Mouse (Mus musculus): Measurements from ENCODE around the gene Golt1b. TPM values are rescaled to one million over a fixed set of nuclear protein-coding genes. Genes with fewer than 3 reads are reported as not detected.

Gene Golt1b
- polyA plus RNA-seq, 1 experiment from 2014 or later = 122 TPM

GRCm38 (mm10) chr6:142394669-142395068 is 7.6 kb downstream of the Golt1b start:
- H3K9me3 ChIP-seq (ENCODE audit: control insufficient read depth, low read length) = no peaks in the 10 kb centered on the region
- no peak for DNase-seq (ENCODE audit: low spot score)
- H3K9ac ChIP-seq (ENCODE audit: low read depth, low read length) = no peak overlapping the region
- WGBS = 91% methylated on average over 5 of the region's 5 CpGs
- H3K27me3 ChIP-seq (ENCODE audit: control insufficient read depth, insufficient read depth, low read length) = no peaks in the 10 kb centered on the region
- no peak overlapping the region for H3K4me2 ChIP-seq (replicated peaks; ENCODE audit: low read depth, low read length)
- no peak for ATAC-seq (ENCODE audit: low FRiP score)
- no peak overlapping the region for H3K27ac ChIP-seq (ENCODE audit: low read depth, low read length)
- H3K36me3 ChIP-seq (ENCODE audit: control insufficient read depth, insufficient read depth, low read length) = 0 out of 2 replicates have a peak, but pooled peaks cover 2% of the 10 kb centered on the region
- H3K4me3 ChIP-seq (ENCODE audit: low read depth, low read length) = no peak overlapping the region
- H3K4me1 ChIP-seq (replicated peaks; ENCODE audit: control insufficient read depth, insufficient read depth, low read length) = no peaks in the 10 kb centered on the region

- 0 out of 2 replicates have a peak, but pooled peaks cover 2% of the 10 kb centered on the region for H3K36me3 ChIP-seq (ENCODE audit: control insufficient read depth, insufficient read depth, low read length)
- no peak overlapping the region for H3K27ac ChIP-seq (ENCODE audit: low read depth, low read length)
- no peak for DNase-seq (ENCODE audit: low spot score)
- no peak overlapping the region for H3K4me3 ChIP-seq (ENCODE audit: low read depth, low read length)
- no peak overlapping the region for H3K4me2 ChIP-seq (replicated peaks; ENCODE audit: low read depth, low read length)
- WGBS = 90% methylated on average over 6 of the region's 6 CpGs
- no peaks in the 10 kb centered on the region for H3K9me3 ChIP-seq (ENCODE audit: control insufficient read depth, low read length)
- H3K4me1 ChIP-seq (replicated peaks; ENCODE audit: control insufficient read depth, insufficient read depth, low read length) = no peaks in the 10 kb centered on the region
- no peaks in the 10 kb centered on the region for H3K27me3 ChIP-seq (ENCODE audit: control insufficient read depth, insufficient read depth, low read length)
- ATAC-seq (ENCODE audit: low FRiP score) = no peak
- H3K9ac ChIP-seq (ENCODE audit: low read depth, low read length) = no peak overlapping the region
These were observed 8.7 kb downstream of the Golt1b start for GRCm38 (mm10) chr6:142395756-142396155.

DNA sequence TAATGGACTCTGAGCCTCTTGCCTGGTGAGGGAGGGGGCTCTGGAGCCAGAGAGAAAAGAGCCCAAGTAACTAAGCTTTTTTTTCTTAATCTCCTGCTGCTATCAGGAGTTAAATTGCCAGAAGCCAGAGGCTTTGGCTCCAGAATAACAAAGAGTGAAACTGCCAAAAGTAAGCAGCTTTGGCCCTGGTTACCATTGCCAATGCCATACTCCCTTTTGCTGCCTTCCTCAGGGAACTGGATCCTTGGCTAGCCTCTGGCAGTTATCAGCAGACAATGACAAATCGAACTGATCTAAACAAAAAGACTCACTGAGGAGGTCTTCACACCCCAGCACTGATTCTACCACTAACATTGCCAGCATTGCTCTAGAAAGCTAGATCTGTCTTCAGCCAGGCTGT is 24.1 kb downstream of the Golt1b start:
- WGBS = 14% methylated on average over 1 of the region's 1 CpGs
- Histone ChIP-seq H3K4me3 (ENCODE audit: low read depth, low read length) (no peak overlapping the region), H3K36me3 (ENCODE audit: control insufficient read depth, insufficient read depth, low read length) (no peaks in the 10 kb centered on the region), H3K4me1 (replicated peaks; ENCODE audit: control insufficient read depth, insufficient read depth, low read length) (no peaks in the 10 kb centered on the region), H3K4me2 (replicated peaks; ENCODE audit: low read depth, low read length) (no peak overlapping the region), H3K9me3 (ENCODE audit: control insufficient read depth, low read length) (no peaks in the 10 kb centered on the region), H3K9ac (ENCODE audit: low read depth, low read length) (no peak overlapping the region), H3K27me3 (ENCODE audit: control insufficient read depth, insufficient read depth, low read length) (peaks cover 16% of the 10 kb centered on the region), H3K27ac (ENCODE audit: low read depth, low read length) (no peak overlapping the region)
- ATAC-seq (ENCODE audit: low FRiP score) = no peak
- DNase-seq (ENCODE audit: low spot score) = no peak

GRCm38 (mm10) chr6:142412906-142413491 is 26.0 kb downstream of the Golt1b start, which contains the start of gene Spx:
Gene Spx (plus strand): TSS chr6:142413441.
- H3K4me3 ChIP-seq (ENCODE audit: low read depth, low read length) = no peak within 1 kb of the TSS
- H3K9me3 ChIP-seq (ENCODE audit: control insufficient read depth, low read length) = no peaks in the 10 kb centered on the region
- H3K36me3 ChIP-seq (ENCODE audit: control insufficient read depth, insufficient read depth, low read length) = no peaks in the 10 kb centered on the region
- no peaks in the 10 kb centered on the region for H3K4me1 ChIP-seq (replicated peaks; ENCODE audit: control insufficient read depth, insufficient read depth, low read length)
- DNase-seq (ENCODE audit: low spot score) (peak; percentile 11), ATAC-seq (ENCODE audit: low FRiP score) (no peak)
- 54% methylated on average over 11 of the region's 11 CpGs for WGBS
- no peak within 1 kb of the TSS for H3K9ac ChIP-seq (ENCODE audit: low read depth, low read length)
- H3K27ac ChIP-seq (ENCODE audit: low read depth, low read length) = no peak within 1 kb of the TSS
- peaks cover 16% of the 10 kb centered on the region for H3K27me3 ChIP-seq (ENCODE audit: control insufficient read depth, insufficient read depth, low read length)
- H3K4me2 ChIP-seq (replicated peaks; ENCODE audit: low read depth, low read length) = 0 out of 2 replicates have a peak within 1 kb of the TSS, but pooled peaks have one; percentile 7

DNA sequence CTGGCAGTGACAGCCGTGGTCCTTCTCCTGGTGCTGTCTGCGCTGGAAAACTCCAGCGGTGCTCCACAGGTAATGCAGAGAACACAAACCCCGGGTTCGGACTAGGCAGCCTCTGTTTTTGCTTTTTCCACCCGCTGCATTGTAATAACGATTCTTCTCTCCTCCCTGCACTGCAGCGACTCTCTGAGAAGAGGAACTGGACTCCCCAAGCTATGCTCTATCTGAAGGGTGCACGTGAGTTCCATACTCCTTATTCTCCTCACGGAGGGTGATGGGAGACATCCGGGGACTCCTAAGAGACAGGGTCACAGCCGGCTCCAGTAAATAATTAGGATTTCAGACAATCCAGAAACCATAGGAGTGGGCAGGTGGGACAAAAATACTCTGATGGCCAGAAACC is 26.8 kb downstream of the Golt1b start:
- H3K27me3 ChIP-seq (ENCODE audit: control insufficient read depth, insufficient read depth, low read length) = peaks cover 16% of the 10 kb centered on the region
- H3K4me2 ChIP-seq (replicated peaks; ENCODE audit: low read depth, low read length) = 0 out of 2 replicates have a peak overlapping the region, but pooled peaks have one; percentile 7
- H3K4me1 ChIP-seq (replicated peaks; ENCODE audit: control insufficient read depth, insufficient read depth, low read length) = no peaks in the 10 kb centered on the region
- no peak overlapping the region for H3K9ac ChIP-seq (ENCODE audit: low read depth, low read length)
- 9% methylated on average over 12 of the region's 12 CpGs for WGBS
- ATAC-seq (ENCODE audit: low FRiP score) (peak; percentile 25; the same call in 1 of the 2 replicates), DNase-seq (ENCODE audit: low spot score) (peak; percentile 12)
- no peaks in the 10 kb centered on the region for H3K36me3 ChIP-seq (ENCODE audit: control insufficient read depth, insufficient read depth, low read length)
- no peaks in the 10 kb centered on the region for H3K9me3 ChIP-seq (ENCODE audit: control insufficient read depth, low read length)
- H3K4me3 ChIP-seq (ENCODE audit: low read depth, low read length) = no peak overlapping the region
- no peak overlapping the region for H3K27ac ChIP-seq (ENCODE audit: low read depth, low read length)

DNA sequence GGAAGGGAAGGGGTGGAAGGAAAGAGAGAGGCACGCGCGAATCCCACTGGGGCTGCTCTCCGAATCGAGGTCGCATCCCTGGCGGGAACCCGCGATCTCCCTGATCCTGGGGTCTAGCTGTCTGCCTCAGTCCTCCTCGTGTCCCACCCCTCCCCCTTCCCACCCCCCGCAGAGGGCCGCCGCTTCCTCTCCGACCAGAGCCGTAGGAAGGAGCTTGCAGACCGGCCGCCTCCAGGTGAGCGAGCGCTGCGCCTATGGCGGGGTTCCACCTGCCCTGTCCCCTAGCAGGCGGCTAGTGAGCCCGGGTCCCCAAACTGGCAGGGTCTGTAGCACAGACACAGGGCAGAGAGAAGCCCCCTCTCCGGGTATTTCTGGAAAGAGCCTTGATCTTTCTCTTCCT is 27.6 kb downstream of the Golt1b start:
- peak; percentile 39 for DNase-seq (ENCODE audit: low spot score)
- ATAC-seq (ENCODE audit: low FRiP score) = peak; percentile 52
- H3K27ac ChIP-seq (ENCODE audit: low read depth, low read length) = no peak overlapping the region

GRCm38 (mm10) chr6:142424976-142425375 is 38.0 kb downstream of the Golt1b start:
- H3K4me2 ChIP-seq (replicated peaks; ENCODE audit: low read depth, low read length) = no peak overlapping the region
- ATAC-seq (ENCODE audit: low FRiP score) (no peak), DNase-seq (ENCODE audit: low spot score) (no peak)
- H3K27me3 ChIP-seq (ENCODE audit: control insufficient read depth, insufficient read depth, low read length) = no peaks in the 10 kb centered on the region
- WGBS = 73% methylated on average over 7 of the region's 7 CpGs
- no peak overlapping the region for H3K4me3 ChIP-seq (ENCODE audit: low read depth, low read length)
- H3K36me3 ChIP-seq (ENCODE audit: control insufficient read depth, insufficient read depth, low read length) = no peaks in the 10 kb centered on the region
- no peaks in the 10 kb centered on the region for H3K4me1 ChIP-seq (replicated peaks; ENCODE audit: control insufficient read depth, insufficient read depth, low read length)
- H3K9ac ChIP-seq (ENCODE audit: low read depth, low read length) = no peak overlapping the region
- H3K27ac ChIP-seq (ENCODE audit: low read depth, low read length) = no peak overlapping the region
- no peaks in the 10 kb centered on the region for H3K9me3 ChIP-seq (ENCODE audit: control insufficient read depth, low read length)

More for the DNA sequence above, 27.6 kb downstream of the Golt1b start:
- H3K4me2 ChIP-seq (replicated peaks; ENCODE audit: low read depth, low read length) = peak overlapping the region; percentile 36
- H3K4me3 ChIP-seq (ENCODE audit: low read depth, low read length) = peak overlapping the region; percentile 19; the same call in 1 of the 2 replicates
- under 1% methylated on average over 23 of the region's 24 CpGs for WGBS
- H3K4me1 ChIP-seq (replicated peaks; ENCODE audit: control insufficient read depth, insufficient read depth, low read length) = no peaks in the 10 kb centered on the region
- peaks cover 16% of the 10 kb centered on the region for H3K27me3 ChIP-seq (ENCODE audit: control insufficient read depth, insufficient read depth, low read length)
- no peaks in the 10 kb centered on the region for H3K9me3 ChIP-seq (ENCODE audit: control insufficient read depth, low read length)
- H3K9ac ChIP-seq (ENCODE audit: low read depth, low read length) = 0 out of 2 replicates have a peak overlapping the region, but pooled peaks have one; percentile 12
- no peaks in the 10 kb centered on the region for H3K36me3 ChIP-seq (ENCODE audit: control insufficient read depth, insufficient read depth, low read length)

DNA sequence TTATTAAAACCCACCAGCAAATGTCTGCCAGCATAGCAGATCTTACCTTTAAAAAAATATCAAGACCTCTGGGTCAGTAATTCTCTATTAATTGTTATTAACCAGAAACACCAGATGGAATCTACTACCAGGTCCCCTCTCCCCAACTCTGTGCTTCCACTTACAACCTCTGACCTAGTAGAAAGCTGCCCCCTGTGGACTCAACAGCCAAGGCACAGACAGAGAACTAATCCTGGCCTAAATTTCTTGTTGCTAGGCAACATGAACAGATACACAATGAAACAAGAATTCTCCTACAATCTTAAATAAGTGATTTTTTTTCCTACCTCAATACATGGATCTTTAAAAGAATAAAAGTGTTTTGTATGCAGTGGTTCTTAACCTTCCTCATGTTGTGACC is 42.1 kb downstream of the Golt1b start:
- ATAC-seq (ENCODE audit: low FRiP score) (no peak), DNase-seq (ENCODE audit: low spot score) (no peak)
- H3K9me3 ChIP-seq (ENCODE audit: control insufficient read depth, low read length) = no peaks in the 10 kb centered on the region
- no peak overlapping the region for H3K9ac ChIP-seq (ENCODE audit: low read depth, low read length)
- H3K27ac ChIP-seq (ENCODE audit: low read depth, low read length) = no peak overlapping the region
- H3K4me3 ChIP-seq (ENCODE audit: low read depth, low read length) = no peak overlapping the region
- no peaks in the 10 kb centered on the region for H3K27me3 ChIP-seq (ENCODE audit: control insufficient read depth, insufficient read depth, low read length)
- H3K36me3 ChIP-seq (ENCODE audit: control insufficient read depth, insufficient read depth, low read length) = no peaks in the 10 kb centered on the region
- H3K4me2 ChIP-seq (replicated peaks; ENCODE audit: low read depth, low read length) = no peak overlapping the region
- no peaks in the 10 kb centered on the region for H3K4me1 ChIP-seq (replicated peaks; ENCODE audit: control insufficient read depth, insufficient read depth, low read length)

DNA sequence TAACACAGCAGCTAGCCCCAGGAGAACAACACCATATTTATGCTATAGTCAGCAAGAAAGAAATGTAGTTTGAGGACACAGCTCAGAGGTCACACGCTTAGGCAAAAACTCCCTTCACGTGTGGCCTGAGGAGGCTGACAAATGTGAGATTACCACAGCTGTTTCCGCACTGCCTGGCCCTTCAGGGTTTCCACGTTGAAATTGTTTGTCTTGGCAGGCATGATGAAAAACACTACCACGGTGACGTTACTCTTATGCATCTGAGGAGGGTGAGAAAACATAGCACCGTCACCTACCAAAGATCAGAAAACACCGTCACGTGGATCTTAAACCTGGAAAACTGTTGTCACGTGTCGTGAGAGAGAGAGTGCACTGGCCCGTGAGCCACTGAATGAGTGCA is 64.4 kb downstream of the Golt1b start:
- ATAC-seq (ENCODE audit: low FRiP score) = no peak
- Histone ChIP-seq H3K4me2 (replicated peaks; ENCODE audit: low read depth, low read length) (no peak overlapping the region), H3K4me3 (ENCODE audit: low read depth, low read length) (no peak overlapping the region), H3K9ac (ENCODE audit: low read depth, low read length) (no peak overlapping the region), H3K36me3 (ENCODE audit: control insufficient read depth, insufficient read depth, low read length) (no peaks in the 10 kb centered on the region), H3K9me3 (ENCODE audit: control insufficient read depth, low read length) (no peaks in the 10 kb centered on the region), H3K4me1 (replicated peaks; ENCODE audit: control insufficient read depth, insufficient read depth, low read length) (no peaks in the 10 kb centered on the region), H3K27ac (ENCODE audit: low read depth, low read length) (no peak overlapping the region), H3K27me3 (ENCODE audit: control insufficient read depth, insufficient read depth, low read length) (no peaks in the 10 kb centered on the region)
- WGBS = 84% methylated on average over 12 of the region's 12 CpGs
- no peak for DNase-seq (ENCODE audit: low spot score)

Measured in hindbrain, embryonic 11.5 days (tissue).